Mouse (Mus musculus): ENCODE measurements at regions not wholly inside any gene's neighbourhood (a gene's known extent, or its start where the extent isn't known, plus 50 kb on each side); places are given as distances from the start of the nearest gene placed in this dataset.

GRCm38 (mm10) chr12:6444026-6444425, 1068.5 kb upstream of the Klhl29 start:
- DNase-seq (ENCODE audit: low spot score in 2 of 2) = no peak

GRCm38 (mm10) chr12:6417804-6418203, 1042.3 kb upstream of the Klhl29 start:
- peak in 1 of 2 experiments; percentile 1 for DNase-seq (ENCODE audit: low spot score in 2 of 2)

- no peak for DNase-seq (ENCODE audit: low spot score in 2 of 2)
These were observed 1025.1 kb upstream of the Klhl29 start for GRCm38 (mm10) chr12:6400591-6400990.

- DNase-seq (ENCODE audit: low spot score in 2 of 2) = peak in 1 of 2 experiments; percentile 1
These were observed 1006.4 kb upstream of the Klhl29 start for GRCm38 (mm10) chr12:6381833-6382232.

- no peak for DNase-seq (ENCODE audit: low spot score in 2 of 2)
These were observed 992.1 kb upstream of the Klhl29 start for GRCm38 (mm10) chr12:6367611-6368010.

Data from right cerebral cortex, postnatal 36 days (tissue).